Mouse (Mus musculus): ENCODE measurements at regions not wholly inside any gene's neighbourhood (a gene's known extent, or its start where the extent isn't known, plus 50 kb on each side); places are given as distances from the start of the nearest gene placed in this dataset.
"Not testable (repeated sequence)": the region's sequence is repeated elsewhere in the genome, so short reads cannot be mapped to it uniquely, and the experiment has no call there.

DNA sequence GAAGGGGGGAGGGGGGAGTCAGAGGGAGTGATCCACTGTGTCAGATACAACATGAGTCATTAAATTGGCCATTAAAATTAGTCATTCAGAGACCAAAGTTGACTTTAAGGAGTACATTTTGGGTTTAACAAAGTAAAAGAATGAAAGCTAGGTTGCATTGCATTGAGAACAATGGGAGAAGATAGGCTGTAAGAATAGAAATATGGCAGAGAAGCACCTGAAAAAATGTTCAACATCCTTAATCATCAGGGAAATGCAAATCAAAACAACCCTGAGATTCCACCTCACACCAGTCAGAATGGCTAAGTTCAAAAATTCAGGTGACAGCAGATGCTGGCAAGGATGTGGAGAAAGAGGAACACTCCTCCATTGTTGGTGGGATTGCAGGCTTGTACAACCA lies 202.0 kb upstream of the Zpld1 start:
- H3K27me3 ChIP-seq (ENCODE audit: control insufficient read depth, insufficient read depth, low read length); H3K36me3 ChIP-seq (replicated peaks; ENCODE audit: control insufficient read depth, insufficient read depth); ATAC-seq (ENCODE audit: low FRiP score); H3K4me1 ChIP-seq (replicated peaks; ENCODE audit: control insufficient read depth, insufficient read depth, low read length); H3K9ac ChIP-seq; H3K4me3 ChIP-seq (replicated peaks; ENCODE audit: low read length); H3K9me3 ChIP-seq (ENCODE audit: control insufficient read depth, low read length); H3K4me2 ChIP-seq (replicated peaks); H3K27ac ChIP-seq; DNase-seq (ENCODE audit: low spot score): not testable (repeated sequence)

DNA sequence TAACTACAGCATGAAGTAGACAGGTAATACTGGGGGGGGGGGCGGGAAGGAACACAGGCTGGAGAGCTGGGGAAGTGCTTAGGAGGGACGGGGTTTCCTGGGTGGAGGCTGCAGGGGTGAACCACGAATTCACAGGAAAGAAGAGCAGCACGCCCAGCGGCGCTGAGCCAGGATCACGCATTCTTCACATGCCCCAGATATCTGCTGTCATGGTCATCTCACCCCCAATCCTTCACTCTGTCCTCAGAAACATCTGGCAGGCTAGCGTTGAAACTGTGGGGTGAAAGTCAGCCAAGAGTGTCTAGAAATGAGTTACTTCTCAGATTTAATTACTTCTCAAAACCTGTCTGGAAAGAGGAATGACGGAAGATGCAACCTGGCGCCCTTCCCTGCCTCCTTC lies 197.3 kb upstream of the Zpld1 start:
- no peak overlapping the region for H3K9ac ChIP-seq
- no peak overlapping the region for H3K4me3 ChIP-seq (replicated peaks; ENCODE audit: low read length)
- DNase-seq (ENCODE audit: low spot score) (no peak), ATAC-seq (ENCODE audit: low FRiP score) (no peak)
- no peaks in the 10 kb centered on the region for H3K4me1 ChIP-seq (replicated peaks; ENCODE audit: control insufficient read depth, insufficient read depth, low read length)
- H3K27me3 ChIP-seq (ENCODE audit: control insufficient read depth, insufficient read depth, low read length): no peaks in the 10 kb centered on the region
- H3K4me2 ChIP-seq (replicated peaks): no peak overlapping the region
- H3K27ac ChIP-seq: no peak overlapping the region
- no peaks in the 10 kb centered on the region for H3K36me3 ChIP-seq (replicated peaks; ENCODE audit: control insufficient read depth, insufficient read depth)
- no peaks in the 10 kb centered on the region; the same call in 1 of the 2 replicates for H3K9me3 ChIP-seq (ENCODE audit: control insufficient read depth, low read length)
- WGBS: 91% methylated on average over 10 of the region's 10 CpGs

DNA sequence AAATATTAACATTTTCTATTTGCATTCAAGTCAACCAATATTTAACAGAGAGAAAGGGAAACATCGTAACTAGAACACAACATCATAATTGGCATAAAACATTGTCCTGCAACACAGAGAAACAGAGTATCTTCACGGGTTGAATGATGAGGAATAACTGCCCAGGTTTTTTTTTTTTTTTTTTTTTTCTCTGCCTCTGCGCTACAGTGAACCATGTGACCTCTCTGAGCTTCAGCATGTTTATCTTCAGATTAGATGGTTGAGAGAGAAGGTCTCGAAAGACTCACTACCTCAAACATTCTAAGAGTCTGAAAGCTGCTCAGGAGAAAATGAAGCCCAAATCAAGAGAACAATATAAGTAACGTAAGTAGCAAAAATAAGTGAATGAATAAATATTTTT lies 196.4 kb upstream of the Zpld1 start:
- Histone ChIP-seq H3K27ac (no peak overlapping the region), H3K4me2 (replicated peaks) (no peak overlapping the region), H3K9ac (no peak overlapping the region), H3K4me1 (replicated peaks; ENCODE audit: control insufficient read depth, insufficient read depth, low read length) (no peaks in the 10 kb centered on the region), H3K36me3 (replicated peaks; ENCODE audit: control insufficient read depth, insufficient read depth) (no peaks in the 10 kb centered on the region), H3K27me3 (ENCODE audit: control insufficient read depth, insufficient read depth, low read length) (no peaks in the 10 kb centered on the region), H3K4me3 (replicated peaks; ENCODE audit: low read length) (no peak overlapping the region), H3K9me3 (ENCODE audit: control insufficient read depth, low read length) (no peaks in the 10 kb centered on the region; the same call in 1 of the 2 replicates)
- DNase-seq (ENCODE audit: low spot score) (no peak), ATAC-seq (ENCODE audit: low FRiP score) (no peak)
- 89% methylated on average over 5 of the region's 5 CpGs for WGBS

DNA sequence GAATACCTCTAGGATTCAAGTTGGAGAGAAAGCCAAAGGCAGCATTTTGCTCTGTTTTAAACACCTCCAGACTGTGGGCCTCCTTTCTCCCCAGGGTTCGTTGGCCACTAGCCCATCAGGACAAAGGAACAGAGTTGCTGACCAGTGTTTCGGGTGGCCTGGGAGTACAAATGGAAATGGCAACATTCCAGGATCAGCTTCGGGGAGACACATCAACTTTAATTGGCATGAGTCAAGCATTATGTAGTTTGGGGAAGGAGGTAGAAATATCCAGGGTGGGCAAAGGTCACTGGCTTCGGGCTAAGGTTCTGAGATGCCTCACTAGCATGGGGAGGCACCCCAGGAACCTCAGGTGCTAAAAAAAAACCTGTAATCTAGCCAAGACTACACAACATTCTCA lies 194.3 kb upstream of the Zpld1 start:
- Histone ChIP-seq H3K27me3 (ENCODE audit: control insufficient read depth, insufficient read depth, low read length) (no peaks in the 10 kb centered on the region), H3K4me2 (replicated peaks) (no peak overlapping the region), H3K9me3 (ENCODE audit: control insufficient read depth, low read length) (no peaks in the 10 kb centered on the region; the same call in 1 of the 2 replicates), H3K27ac (no peak overlapping the region), H3K36me3 (replicated peaks; ENCODE audit: control insufficient read depth, insufficient read depth) (no peaks in the 10 kb centered on the region), H3K9ac (no peak overlapping the region), H3K4me1 (replicated peaks; ENCODE audit: control insufficient read depth, insufficient read depth, low read length) (no peaks in the 10 kb centered on the region), H3K4me3 (replicated peaks; ENCODE audit: low read length) (no peak overlapping the region)
- WGBS: 74% methylated on average over 4 of the region's 4 CpGs
- ATAC-seq (ENCODE audit: low FRiP score): no peak
- no peak for DNase-seq (ENCODE audit: low spot score)

DNA sequence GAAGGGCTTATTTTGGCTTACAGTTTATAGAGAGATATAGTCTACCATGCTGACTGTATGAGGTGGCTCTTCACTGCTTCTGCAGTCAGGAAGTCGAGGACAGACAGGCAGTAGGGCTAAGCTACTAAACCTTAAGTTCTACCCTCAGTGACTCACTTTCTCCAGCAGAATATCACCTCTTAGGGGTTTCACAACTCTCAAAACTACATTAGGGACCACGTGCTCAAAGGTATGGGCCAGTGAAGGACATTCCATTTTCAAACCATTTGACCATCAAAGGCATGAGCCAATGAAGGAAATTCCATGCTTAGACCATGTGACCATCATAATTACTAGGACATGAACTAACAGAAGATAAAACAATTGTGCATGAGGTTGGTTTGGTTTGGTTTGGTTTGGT lies 186.6 kb upstream of the Zpld1 start:
- Histone ChIP-seq H3K9me3 (ENCODE audit: control insufficient read depth, low read length) (no peaks in the 10 kb centered on the region), H3K4me3 (replicated peaks; ENCODE audit: low read length) (no peak overlapping the region), H3K4me1 (replicated peaks; ENCODE audit: control insufficient read depth, insufficient read depth, low read length) (no peaks in the 10 kb centered on the region), H3K4me2 (replicated peaks) (no peak overlapping the region), H3K27ac (no peak overlapping the region), H3K36me3 (replicated peaks; ENCODE audit: control insufficient read depth, insufficient read depth) (no peaks in the 10 kb centered on the region), H3K9ac (no peak overlapping the region), H3K27me3 (ENCODE audit: control insufficient read depth, insufficient read depth, low read length) (no peaks in the 10 kb centered on the region)
- DNase-seq (ENCODE audit: low spot score) (no peak), ATAC-seq (ENCODE audit: low FRiP score) (no peak)
- 83% methylated on average over 2 of the region's 2 CpGs for WGBS

DNA sequence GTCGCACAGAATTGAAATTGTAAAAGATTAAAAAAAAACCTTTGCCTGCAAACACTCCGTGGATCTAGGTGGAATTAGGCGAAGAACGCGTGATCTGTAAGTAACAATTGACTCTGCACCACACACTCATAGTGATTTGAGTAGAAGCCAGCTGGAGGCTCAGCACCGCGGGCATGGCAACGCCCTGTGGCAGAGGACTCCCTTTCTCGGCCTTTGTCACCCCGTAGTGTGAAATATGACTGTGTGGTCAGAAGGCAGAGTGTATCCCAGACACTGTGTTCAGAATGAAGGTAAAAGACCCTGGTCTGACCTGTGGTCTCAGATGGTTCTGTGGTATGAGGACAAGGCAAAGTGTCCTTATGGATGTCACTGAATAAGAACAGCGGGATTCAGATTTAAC lies 183.0 kb upstream of the Zpld1 start:
- peak; percentile 48; the same call in 1 of the 2 replicates for ATAC-seq (ENCODE audit: low FRiP score)
- H3K9ac ChIP-seq: no peak overlapping the region
- no peaks in the 10 kb centered on the region for H3K9me3 ChIP-seq (ENCODE audit: control insufficient read depth, low read length)
- no peak overlapping the region for H3K4me3 ChIP-seq (replicated peaks; ENCODE audit: low read length)
- no peak overlapping the region for H3K27ac ChIP-seq
- no peaks in the 10 kb centered on the region for H3K36me3 ChIP-seq (replicated peaks; ENCODE audit: control insufficient read depth, insufficient read depth)
- no peaks in the 10 kb centered on the region for H3K27me3 ChIP-seq (ENCODE audit: control insufficient read depth, insufficient read depth, low read length)
- no peak for DNase-seq (ENCODE audit: low spot score)
- peak overlapping the region; percentile 36 for H3K4me2 ChIP-seq (replicated peaks)
- no peaks in the 10 kb centered on the region; the same call in 1 of the 2 replicates for H3K4me1 ChIP-seq (replicated peaks; ENCODE audit: control insufficient read depth, insufficient read depth, low read length)
- WGBS: 51% methylated on average over 11 of the region's 11 CpGs

DNA sequence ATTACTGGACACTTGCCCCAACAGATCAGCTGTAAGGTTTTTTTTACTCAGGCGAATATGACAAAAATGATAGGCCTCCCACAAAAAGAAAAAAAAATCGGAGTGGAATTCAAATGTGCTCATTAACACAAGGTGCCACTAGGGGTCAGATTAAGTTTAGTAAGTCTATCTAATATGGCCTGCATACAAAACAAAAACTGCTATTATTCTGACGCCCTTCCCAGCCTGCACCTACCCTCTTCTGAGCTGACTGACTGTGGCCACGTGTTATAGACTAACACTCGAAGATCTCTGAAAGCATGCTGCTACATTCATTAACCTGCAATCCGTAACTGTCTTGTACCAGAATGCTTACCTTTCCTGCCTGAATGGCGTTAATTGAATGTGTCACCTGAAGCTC lies 182.5 kb upstream of the Zpld1 start:
- Histone ChIP-seq H3K9ac (no peak overlapping the region), H3K4me1 (replicated peaks; ENCODE audit: control insufficient read depth, insufficient read depth, low read length) (no peaks in the 10 kb centered on the region; the same call in 1 of the 2 replicates), H3K27ac (no peak overlapping the region), H3K27me3 (ENCODE audit: control insufficient read depth, insufficient read depth, low read length) (no peaks in the 10 kb centered on the region), H3K4me2 (replicated peaks) (peak overlapping the region; percentile 36), H3K36me3 (replicated peaks; ENCODE audit: control insufficient read depth, insufficient read depth) (no peaks in the 10 kb centered on the region), H3K4me3 (replicated peaks; ENCODE audit: low read length) (no peak overlapping the region), H3K9me3 (ENCODE audit: control insufficient read depth, low read length) (no peaks in the 10 kb centered on the region)
- WGBS: 38% methylated on average over 7 of the region's 7 CpGs
- ATAC-seq (ENCODE audit: low FRiP score): 0 out of 2 replicates have a peak, but pooled peaks have one; percentile 66
- DNase-seq (ENCODE audit: low spot score): peak; percentile 54

DNA sequence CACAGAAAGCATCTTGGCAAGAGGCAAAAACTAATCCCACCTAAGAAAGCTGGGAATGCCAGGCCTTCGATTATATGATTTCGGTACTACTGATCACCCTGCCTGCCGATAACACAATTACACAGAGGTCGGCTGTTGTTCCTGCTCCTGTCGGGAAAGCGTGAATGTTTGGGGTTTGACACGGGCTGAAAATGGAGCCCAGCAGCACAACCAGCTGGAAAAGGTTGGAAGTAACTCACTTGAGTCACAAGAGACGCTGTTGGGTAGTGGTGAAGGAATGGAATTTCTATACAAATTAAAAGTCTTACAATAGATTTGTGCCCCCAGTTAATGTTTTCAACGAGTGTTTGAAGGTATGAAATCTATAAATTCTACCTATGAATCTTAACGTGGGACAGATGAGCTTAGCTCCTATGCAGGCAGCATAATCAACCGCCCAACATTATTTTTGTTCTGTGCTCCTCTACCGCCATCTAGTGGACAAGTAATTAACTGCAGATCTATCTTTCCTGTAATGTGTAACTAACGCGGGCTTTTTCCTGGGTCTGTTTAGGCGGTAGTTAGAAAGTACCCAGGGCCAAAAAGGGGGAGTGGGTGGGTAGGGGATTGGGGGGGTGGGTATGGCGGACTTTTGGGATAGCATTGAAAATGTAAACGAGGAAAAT lies 178.9 kb upstream of the Zpld1 start:
- ATAC-seq (ENCODE audit: low FRiP score) (peak; percentile 57; the same call in 1 of the 2 replicates), DNase-seq (ENCODE audit: low spot score) (peak; percentile 96)
- no peak overlapping the region for H3K27ac ChIP-seq
- no peaks in the 10 kb centered on the region for H3K27me3 ChIP-seq (ENCODE audit: control insufficient read depth, insufficient read depth, low read length)
- 27% methylated on average over 17 of the region's 17 CpGs for WGBS
- H3K4me1 ChIP-seq (replicated peaks; ENCODE audit: control insufficient read depth, insufficient read depth, low read length): no peaks in the 10 kb centered on the region; the same call in 1 of the 2 replicates
- peak overlapping the region; percentile 34 for H3K4me2 ChIP-seq (replicated peaks)
- H3K4me3 ChIP-seq (replicated peaks; ENCODE audit: low read length): no peak overlapping the region
- H3K9me3 ChIP-seq (ENCODE audit: control insufficient read depth, low read length): no peaks in the 10 kb centered on the region
- no peaks in the 10 kb centered on the region for H3K36me3 ChIP-seq (replicated peaks; ENCODE audit: control insufficient read depth, insufficient read depth)
- no peak overlapping the region for H3K9ac ChIP-seq

DNA sequence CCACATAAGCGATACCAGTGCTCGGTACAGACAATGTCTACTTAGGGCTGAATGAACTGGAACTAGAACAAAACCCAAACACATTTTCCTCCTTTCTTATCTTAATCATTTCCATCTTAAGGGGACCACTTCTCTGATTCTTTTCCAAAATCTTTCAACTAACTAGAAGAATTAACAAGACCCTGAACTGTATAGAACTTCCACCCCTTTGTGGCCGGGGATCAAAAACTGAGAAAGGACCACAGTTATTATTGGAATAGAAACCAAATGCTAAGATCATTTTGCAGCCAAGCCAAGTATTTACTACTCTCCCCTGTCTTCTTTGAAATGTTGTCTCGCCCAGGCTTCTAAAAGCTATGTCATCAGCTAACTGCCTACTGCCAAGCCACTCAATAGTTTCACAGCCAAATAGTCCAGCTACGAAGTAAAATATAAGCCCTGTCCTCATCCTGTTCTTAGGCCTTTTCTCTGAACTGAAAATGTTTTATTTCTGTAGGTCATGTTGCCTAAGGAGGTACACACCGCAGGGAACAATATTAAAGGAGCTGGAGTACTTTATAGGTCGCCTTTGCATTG lies 177.3 kb upstream of the Zpld1 start:
- Histone ChIP-seq H3K27me3 (ENCODE audit: control insufficient read depth, insufficient read depth, low read length) (no peaks in the 10 kb centered on the region), H3K36me3 (replicated peaks; ENCODE audit: control insufficient read depth, insufficient read depth) (no peaks in the 10 kb centered on the region), H3K9me3 (ENCODE audit: control insufficient read depth, low read length) (no peaks in the 10 kb centered on the region), H3K4me2 (replicated peaks) (no peak overlapping the region), H3K4me1 (replicated peaks; ENCODE audit: control insufficient read depth, insufficient read depth, low read length) (no peaks in the 10 kb centered on the region; the same call in 1 of the 2 replicates), H3K9ac (no peak overlapping the region), H3K4me3 (replicated peaks; ENCODE audit: low read length) (no peak overlapping the region), H3K27ac (no peak overlapping the region)
- no peak for ATAC-seq (ENCODE audit: low FRiP score)
- no peak for DNase-seq (ENCODE audit: low spot score)
- WGBS: 88% methylated on average over 7 of the region's 7 CpGs
